Mouse (Mus musculus) gastrocnemius, postnatal 14 days (tissue): ENCODE measurements at regions not wholly inside any gene's neighbourhood (a gene's known extent, or its start where the extent isn't known, plus 50 kb on each side); places are given as distances from the start of the nearest gene placed in this dataset.

ENCODE experiments used
- DNase-seq: peaks from one replicate; pipeline ENCODE4 v3.0.0; 2021; ENCODE audit warnings: mixed read lengths
- intact Hi-C: fragments of 180-260 bp; cut with DNase I; formaldehyde crosslinking; loops from one replicate; pipeline ENCODE4 v1.15.1; 2025; ENCODE audit warnings: low total_unique reads

DNA sequence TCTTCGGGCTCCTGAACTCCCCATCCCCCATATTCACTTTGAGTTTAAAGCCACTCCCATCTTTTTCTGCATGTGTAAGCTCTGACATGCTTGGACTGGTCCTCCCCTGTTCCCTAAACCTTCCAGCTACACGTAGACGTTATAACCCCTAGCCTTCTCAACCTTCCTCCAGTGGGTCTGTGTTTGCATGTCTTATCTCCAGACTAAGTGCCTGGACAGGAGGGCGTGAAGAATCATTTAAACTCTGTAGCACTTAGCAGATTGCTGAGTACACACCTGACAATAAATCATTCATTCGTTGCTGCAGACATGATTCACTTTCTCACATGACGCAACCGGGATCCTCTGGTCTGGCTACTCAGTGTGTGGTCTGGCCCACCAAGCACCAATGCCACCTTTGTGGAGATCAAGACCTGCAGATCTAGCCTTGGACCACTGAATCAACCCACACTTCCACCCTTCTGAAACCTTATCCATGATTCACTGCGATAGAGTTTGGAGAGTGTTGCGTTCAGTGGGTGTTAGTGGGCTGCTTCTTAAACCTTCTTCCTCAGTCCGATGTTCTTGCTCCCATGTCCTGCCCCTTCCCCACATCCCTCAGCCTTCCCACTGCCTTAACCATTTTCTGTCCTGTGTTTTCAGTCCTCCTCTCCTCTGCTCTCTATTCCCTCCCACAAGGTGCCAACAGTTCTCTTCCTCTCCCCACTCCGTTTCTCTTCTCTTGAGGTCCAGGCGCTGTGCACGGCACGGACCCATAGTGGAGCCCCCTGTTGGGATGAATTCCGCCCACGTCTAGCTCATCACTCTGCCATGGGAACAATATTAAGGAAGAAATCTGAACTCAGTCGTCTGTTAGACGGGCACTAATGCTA lies 541.3 kb upstream of the Gm19410 start:
- DNase-seq: no peak
- intact Hi-C loops: no loop called here

- intact Hi-C loops: no loop called here
- no peak for DNase-seq
These were observed 540.7 kb upstream of the Gm19410 start for GRCm38 (mm10) chr8:35224925-35225244.

GRCm38 (mm10) chr8:35227079-35227478 lies 538.5 kb upstream of the Gm19410 start:
- DNase-seq: no peak

GRCm38 (mm10) chr8:35228449-35228848 lies 537.1 kb upstream of the Gm19410 start:
- no peak for DNase-seq
- intact Hi-C loops: no loop called here

More at GRCm38 (mm10) chr8:35227079-35227478, 538.5 kb upstream of the Gm19410 start:
- intact Hi-C loops: no loop called here

DNA sequence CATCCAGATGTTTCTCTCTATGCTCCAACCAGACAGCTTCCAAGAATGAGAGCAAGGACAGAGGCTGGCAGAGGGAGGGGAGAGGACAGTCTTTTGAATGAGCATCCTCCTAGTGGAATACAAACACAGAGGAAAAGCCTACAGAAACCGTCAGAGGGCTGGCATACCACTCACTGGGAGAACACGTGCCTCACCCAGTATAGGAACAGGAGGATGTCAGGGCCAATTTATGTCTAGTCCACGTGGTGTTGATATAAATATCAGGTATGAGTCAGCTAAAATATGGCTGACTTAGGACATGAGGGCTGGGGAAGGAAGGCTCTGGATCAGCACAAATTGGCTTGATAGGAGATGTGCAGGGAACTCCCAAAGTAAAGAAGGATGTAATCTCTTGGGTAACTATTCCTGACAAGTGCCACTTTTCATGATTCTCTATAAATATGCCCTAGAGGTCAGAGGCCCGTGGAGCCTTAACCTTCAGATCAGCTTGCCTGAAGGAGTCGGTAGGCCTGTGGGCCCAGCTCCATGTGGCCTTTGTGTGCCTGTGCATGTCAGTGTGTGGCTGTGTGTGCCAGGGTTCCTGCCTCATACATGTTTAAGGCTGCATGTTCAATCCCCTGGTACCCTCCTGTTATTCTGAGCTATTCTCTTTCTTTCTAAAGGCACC lies 531.9 kb upstream of the Gm19410 start:
- DNase-seq: no peak
- intact Hi-C loops: no loop called here

DNA sequence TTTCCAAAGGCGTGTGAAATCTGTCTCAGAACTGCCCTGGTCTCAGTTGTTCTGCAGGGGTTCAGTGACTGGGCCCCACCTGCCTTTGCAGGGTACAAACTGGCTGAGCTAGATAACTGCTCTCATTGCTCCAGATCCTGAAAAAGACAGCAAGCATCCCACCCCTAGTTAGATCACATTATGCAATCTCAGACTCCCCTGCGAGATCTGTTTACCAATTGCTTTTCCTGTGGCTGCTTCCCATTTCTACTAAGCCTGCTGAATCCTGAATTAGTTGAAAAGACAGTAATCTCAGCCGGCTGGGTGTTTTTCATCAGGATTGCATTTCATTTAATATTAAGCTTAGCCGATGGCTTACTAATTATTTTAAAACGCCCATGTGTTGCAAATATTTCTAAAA lies 531.2 kb upstream of the Gm19410 start:
- intact Hi-C loops: no loop called here
- no peak for DNase-seq

GRCm38 (mm10) chr8:35235815-35236509 lies 529.6 kb upstream of the Gm19410 start:
- intact Hi-C loops: no loop called here

DNA sequence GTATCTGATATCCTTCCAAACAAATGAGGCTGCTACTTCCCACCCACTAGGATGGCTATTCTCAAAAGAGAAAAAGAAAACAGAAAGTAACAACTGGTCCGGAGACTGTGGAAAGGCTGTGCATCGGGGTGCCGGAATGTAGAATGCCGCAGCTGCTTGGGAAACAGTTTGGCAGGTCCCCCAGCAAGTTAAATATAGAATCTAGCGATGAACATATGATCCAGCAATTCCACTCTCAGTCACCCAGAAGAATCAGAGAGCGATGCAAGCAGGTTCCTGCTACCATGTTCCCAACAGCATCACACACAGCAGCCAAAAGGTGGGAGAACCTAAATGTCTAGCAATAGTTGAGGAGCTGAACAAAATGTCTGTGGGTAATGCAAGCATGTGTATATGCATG lies 528.3 kb upstream of the Gm19410 start:
- intact Hi-C loops: no loop called here
- DNase-seq: no peak

More at GRCm38 (mm10) chr8:35235815-35236509, 529.6 kb upstream of the Gm19410 start:
- no peak for DNase-seq

- no peak for DNase-seq
- intact Hi-C loops: no loop called here
These were observed 524.7 kb upstream of the Gm19410 start for GRCm38 (mm10) chr8:35240884-35241283.

- intact Hi-C loops: no loop called here
These were observed 522.0 kb upstream of the Gm19410 start for GRCm38 (mm10) chr8:35243555-35243954.

GRCm38 (mm10) chr8:35249747-35250375 lies 515.7 kb upstream of the Gm19410 start:
- intact Hi-C loops: no loop called here
- no peak for DNase-seq

More at GRCm38 (mm10) chr8:35243555-35243954, 522.0 kb upstream of the Gm19410 start:
- no peak for DNase-seq

DNA sequence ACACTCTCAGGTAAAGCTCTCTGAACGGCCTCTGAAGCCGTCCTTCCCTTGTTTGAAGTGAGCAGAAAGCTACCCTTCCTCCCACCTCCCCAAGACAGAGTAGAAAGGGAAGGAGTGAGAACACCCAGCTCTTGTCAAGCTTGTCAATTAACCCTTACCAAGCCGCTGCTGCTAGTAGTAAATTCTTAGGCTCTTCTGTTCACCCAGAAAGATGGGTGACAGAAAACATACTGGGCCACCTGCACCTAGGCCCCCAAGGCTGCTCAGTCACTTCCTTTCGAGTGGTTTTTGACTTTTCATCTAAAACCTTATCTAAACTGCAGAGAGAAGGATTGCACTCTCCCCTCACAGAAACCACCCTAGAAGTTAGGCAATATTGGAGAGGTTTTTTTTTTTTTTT lies 514.9 kb upstream of the Gm19410 start:
- intact Hi-C loops: no loop called here
- DNase-seq: no peak

DNA sequence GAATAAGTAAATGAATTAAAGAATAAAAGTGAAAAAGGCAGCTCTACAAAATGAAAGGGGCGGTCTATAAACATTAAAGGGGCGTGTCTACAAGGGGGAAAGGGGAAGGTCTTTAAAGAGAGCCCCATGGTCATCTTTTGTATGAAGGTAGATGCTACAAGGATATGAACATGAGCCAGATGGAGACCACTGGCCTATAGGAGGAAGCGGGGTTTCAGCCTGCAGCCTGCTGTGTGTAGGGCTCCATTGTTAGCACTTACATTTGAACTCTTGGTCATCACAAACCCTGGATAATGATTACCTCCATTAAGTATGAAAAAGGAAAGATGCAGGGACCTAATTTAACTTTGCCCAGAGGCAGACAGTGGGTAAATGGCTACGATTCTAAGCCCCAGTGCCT lies 511.6 kb upstream of the Gm19410 start:
- intact Hi-C loops: no loop called here
- no peak for DNase-seq

DNA sequence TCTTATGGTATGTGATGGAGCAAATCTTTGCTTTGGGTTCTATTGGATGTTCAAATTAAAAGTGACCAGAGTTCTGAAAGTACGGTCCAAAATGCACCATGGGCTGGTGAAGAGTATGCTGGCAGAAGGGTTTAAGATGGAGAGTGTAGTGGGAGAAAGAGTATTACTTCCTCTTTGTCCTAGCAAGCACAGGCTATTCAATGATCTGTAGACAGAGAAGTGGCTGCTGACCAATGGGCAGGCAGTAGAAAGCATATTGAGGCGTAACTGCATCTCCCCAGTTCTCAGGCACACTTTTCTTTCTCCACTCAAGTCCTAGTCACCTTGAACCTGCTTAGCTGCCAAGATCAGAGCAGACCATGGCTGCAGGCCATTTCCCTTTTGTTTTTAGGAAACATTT lies 510.3 kb upstream of the Gm19410 start:
- DNase-seq: no peak
- intact Hi-C loops: no loop called here

DNA sequence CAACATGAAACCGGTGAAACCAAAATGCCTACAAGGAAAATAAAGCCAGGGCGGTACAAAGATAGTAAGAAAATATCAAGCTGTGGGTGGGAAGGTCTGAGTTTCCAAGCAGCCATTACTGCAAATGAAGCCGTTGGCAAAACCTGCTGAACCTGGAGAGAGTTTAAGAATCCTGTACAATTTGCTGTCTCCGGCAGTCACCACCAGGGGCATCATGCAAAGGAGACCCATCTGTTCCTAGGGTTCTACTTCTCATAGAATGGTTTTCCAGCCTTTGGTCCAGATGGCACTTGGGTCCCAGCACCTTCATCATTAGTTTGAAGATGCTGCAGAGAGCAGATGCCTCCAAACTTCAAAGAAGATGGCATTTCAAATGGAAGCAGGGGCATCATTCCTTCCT lies 508.6 kb upstream of the Gm19410 start:
- intact Hi-C loops: no loop called here

GRCm38 (mm10) chr8:35268221-35268620 lies 497.4 kb upstream of the Gm19410 start:
- no peak for DNase-seq
- intact Hi-C loops: no loop called here

More for the DNA sequence above, 508.6 kb upstream of the Gm19410 start:
- DNase-seq: no peak

GRCm38 (mm10) chr8:35268986-35269385 lies 496.6 kb upstream of the Gm19410 start:
- DNase-seq: no peak
- intact Hi-C loops: no loop called here

- intact Hi-C loops: no loop called here
- DNase-seq: no peak
These were observed 489.6 kb upstream of the Gm19410 start for GRCm38 (mm10) chr8:35275972-35276371.

GRCm38 (mm10) chr8:35276460-35276859 lies 489.1 kb upstream of the Gm19410 start:
- intact Hi-C loops: no loop called here
- DNase-seq: no peak

- intact Hi-C loops: no loop called here
- no peak for DNase-seq
These were observed 486.6 kb upstream of the Gm19410 start for GRCm38 (mm10) chr8:35278946-35279345.
